Mouse (Mus musculus): ENCODE data around the gene Calhm6.

Calhm6 gene

GRCm38 (mm10) chr10:34127392-34128378, at the start of gene Calhm6:
TSS of gene Calhm6 (minus strand) at chr10:34127984.
- DNase-seq = peak; percentile 47

- no peak for DNase-seq
Measured at GRCm38 (mm10) chr10:34175870-34176606, 48.3 kb upstream of the Calhm6 start.

GRCm38 (mm10) chr10:34172663-34173282, 45.0 kb upstream of the Calhm6 start:
- no peak for DNase-seq

- no peak for DNase-seq
Measured at GRCm38 (mm10) chr10:34171660-34172059, 43.9 kb upstream of the Calhm6 start.

GRCm38 (mm10) chr10:34171191-34171590, 43.4 kb upstream of the Calhm6 start:
- no peak for DNase-seq

GRCm38 (mm10) chr10:34166971-34167370, 39.2 kb upstream of the Calhm6 start:
- no peak for DNase-seq

GRCm38 (mm10) chr10:34155796-34156554, 28.2 kb upstream of the Calhm6 start:
- no peak for DNase-seq

- DNase-seq = no peak
Measured at GRCm38 (mm10) chr10:34151827-34152226, 24.0 kb upstream of the Calhm6 start.

- no peak for DNase-seq
Measured at GRCm38 (mm10) chr10:34150454-34150853, 22.7 kb upstream of the Calhm6 start.

- DNase-seq = no peak
Measured at GRCm38 (mm10) chr10:34149772-34150171, 22.0 kb upstream of the Calhm6 start.

- no peak for DNase-seq
Measured at GRCm38 (mm10) chr10:34141693-34142092, 13.9 kb upstream of the Calhm6 start.

- DNase-seq = no peak
Measured at GRCm38 (mm10) chr10:34139768-34140167, 12.0 kb upstream of the Calhm6 start.

GRCm38 (mm10) chr10:34138027-34138426, 10.2 kb upstream of the Calhm6 start:
- DNase-seq = no peak

GRCm38 (mm10) chr10:34136432-34136831, 8.6 kb upstream of the Calhm6 start:
- no peak for DNase-seq

GRCm38 (mm10) chr10:34131356-34131755, 3.6 kb upstream of the Calhm6 start:
- DNase-seq = no peak

GRCm38 (mm10) chr10:34128391-34128790, 607 bp upstream of the Calhm6 start:
- DNase-seq = no peak

GRCm38 (mm10) chr10:34118421-34118820, 9.4 kb downstream of the Calhm6 start:
- no peak for DNase-seq

GRCm38 (mm10) chr10:34117770-34118169, 10.0 kb downstream of the Calhm6 start:
- no peak for DNase-seq

GRCm38 (mm10) chr10:34117131-34117530, 10.7 kb downstream of the Calhm6 start:
- no peak for DNase-seq

GRCm38 (mm10) chr10:34111964-34112738, 15.6 kb downstream of the Calhm6 start:
- DNase-seq = no peak

GRCm38 (mm10) chr10:34110863-34111465, 16.8 kb downstream of the Calhm6 start:
- DNase-seq = no peak
